Mouse (Mus musculus) hindlimb bud, embryonic 11.5 days (tissue): Measurements from ENCODE around the gene Ddx20.
A peak's percentile ranks its signal among the peaks of the same experiment; 100 is the strongest.
"Not testable (repeated sequence)": the region's sequence is repeated elsewhere in the genome, so short reads cannot be mapped to it uniquely, and the experiment has no call there.

ENCODE experiments used
- DNase-seq: peaks from one replicate; pipeline ENCODE4 v3.0.0-alpha.2; 2012; ENCODE audit warnings: low read depth, low spot score; ENCODE audit errors: extremely low spot score

Gene Ddx20

GRCm38 (mm10) chr3:105705561-105705960, 18.2 kb upstream of the Ddx20 start:
- no peak for DNase-seq

- DNase-seq = no peak
Observed at GRCm38 (mm10) chr3:105705061-105705549, 17.7 kb upstream of the Ddx20 start.

- DNase-seq = peak; percentile 63
Observed at GRCm38 (mm10) chr3:105704031-105705008, 16.9 kb upstream of the Ddx20 start, which contains the start of gene Inka2. Gene Inka2, plus strand, starts transcription at chr3:105704599.

- DNase-seq = no peak
Observed at GRCm38 (mm10) chr3:105703571-105703970, 16.2 kb upstream of the Ddx20 start.

GRCm38 (mm10) chr3:105701399-105701798, 14.0 kb upstream of the Ddx20 start:
- no peak for DNase-seq

GRCm38 (mm10) chr3:105700786-105701185, 13.4 kb upstream of the Ddx20 start:
- DNase-seq = not testable (repeated sequence)

- DNase-seq = no peak
Observed at GRCm38 (mm10) chr3:105699241-105699933, 12.0 kb upstream of the Ddx20 start.

GRCm38 (mm10) chr3:105698311-105698710, 10.9 kb upstream of the Ddx20 start:
- DNase-seq = no peak

GRCm38 (mm10) chr3:105697148-105697441, 9.7 kb upstream of the Ddx20 start:
- DNase-seq = no peak

- no peak for DNase-seq
Observed at GRCm38 (mm10) chr3:105696387-105697147, 9.2 kb upstream of the Ddx20 start.

- no peak for DNase-seq
Observed at GRCm38 (mm10) chr3:105695476-105696386, 8.4 kb upstream of the Ddx20 start.

- no peak for DNase-seq
Observed at GRCm38 (mm10) chr3:105693327-105694080, 6.1 kb upstream of the Ddx20 start.

GRCm38 (mm10) chr3:105688536-105688935, 1.2 kb upstream of the Ddx20 start:
- no peak for DNase-seq

- DNase-seq = no peak
Observed at GRCm38 (mm10) chr3:105686394-105687323, 715 bp downstream of the Ddx20 start.

GRCm38 (mm10) chr3:105680346-105680745, 7.0 kb downstream of the Ddx20 start:
- DNase-seq = no peak

GRCm38 (mm10) chr3:105675932-105676331, 11.4 kb downstream of the Ddx20 start:
- DNase-seq = no peak

GRCm38 (mm10) chr3:105674595-105675218, 12.7 kb downstream of the Ddx20 start:
- peak; percentile 77 for DNase-seq

- no peak for DNase-seq
Observed at GRCm38 (mm10) chr3:105670801-105671200, 16.6 kb downstream of the Ddx20 start.
